In genomic region chr16:26447594-26447993, GRCm38 (mm10) we compare ENCODE assay signal across 10 mouse cellular contexts. TPM values are rescaled to one million over a fixed set of nuclear protein-coding genes. Genes with fewer than 3 reads are reported as not detected.
DNase-seq lines count a peak whose midpoint lies in the region; ATAC-seq and TF ChIP-seq lines count a peak whose summit lies in the region.
"Had no signal": no experiment of that assay in that cellular context is flagged by ENCODE, and none has a peak within 500 bp of the region (broad histone marks: within the 10 kb centered on the region; RNA-seq: fewer than 3 reads in every experiment).

No protein-coding gene starts in this region.

- H3K4me3 ChIP-seq in lung, postnatal 0 days (ENCODE audit: low read depth, low read length), result no peak overlapping the region
- H3K4me3 ChIP-seq: limb, embryonic 12.5 days had no signal

- peak; percentile 47 for TF ChIP-seq CTCF in lung, postnatal 0 days (IDR thresholded peaks at IDR 0.05)

- H3K9ac ChIP-seq in lung, postnatal 0 days (replicated peaks; ENCODE audit: low read depth), result no peak overlapping the region
- H3K9ac ChIP-seq: limb, embryonic 12.5 days had no signal

- no peaks in the 10 kb centered on the region for H3K36me3 ChIP-seq in lung, postnatal 0 days (ENCODE audit: insufficient read depth, low read length)
- H3K36me3 ChIP-seq: limb, embryonic 12.5 days had no signal

- no peak overlapping the region for H3K4me2 ChIP-seq in lung, postnatal 0 days (replicated peaks; ENCODE audit: low read depth, low read length)
- H3K4me2 ChIP-seq: limb, embryonic 12.5 days had no signal

- 57% methylated on average over 2 of the region's 2 CpGs for WGBS in lung, postnatal 0 days

- H3K27ac ChIP-seq in lung, postnatal 0 days (ENCODE audit: low read length), result no peak overlapping the region
- H3K27ac ChIP-seq: limb, embryonic 12.5 days had no signal

- intact Hi-C loops in heart, postnatal 36 days (cut with DNase I), result no loop called here

- peak; percentile 62 to 76 for ATAC-seq in hematopoietic stem cell, adult 5-6 weeks (replicated peaks in 1 of 2; ENCODE audit: insufficient read depth in 1 of 2, low FRiP score in 2 of 2, low TSS enrichment in 1 of 2, low read depth in 1 of 2, poor library complexity in 2 of 2, severe bottlenecking in 2 of 2)
- peak; percentile 35; the same call in 1 of the 2 replicates for ATAC-seq in lung, postnatal 0 days

- no peaks in the 10 kb centered on the region for H3K4me1 ChIP-seq in lung, postnatal 0 days (ENCODE audit: insufficient read depth, low read depth, low read length)
- H3K4me1 ChIP-seq: limb, embryonic 12.5 days had no signal

- peak; percentile 13 to 23 for DNase-seq in heart, adult 18-20 months
- DNase-seq in heart, postnatal 36 days, result no peak
- peak; percentile 5 for DNase-seq in A20 (ENCODE audit: low read depth, low spot score)
- DNase-seq in cerebellum, postnatal 36 days, result peak; percentile 2 to 4
- peak; percentile 67 for DNase-seq in lung, postnatal 0 days (ENCODE audit: low spot score)
- no peak for DNase-seq in spleen, adult 12 weeks (ENCODE audit: low spot score)
- no peak for DNase-seq in B cell, adult 2 months

- H3K27me3 ChIP-seq in lung, postnatal 0 days (replicated peaks; ENCODE audit: insufficient read depth, low read length), result no peaks in the 10 kb centered on the region
- H3K27me3 ChIP-seq: limb, embryonic 12.5 days had no signal

- no peak for TF ChIP-seq EP300 in lung, postnatal 0 days (IDR thresholded peaks at IDR 0.05)

- H3K9me3 ChIP-seq in lung, postnatal 0 days (ENCODE audit: low read length), result no peaks in the 10 kb centered on the region
- H3K9me3 ChIP-seq: limb, embryonic 12.5 days had no signal

RNA-seq across cellular contexts. Expression of gene Cldn16, which starts 15.3 kb away (rescaled TPM):
- not detected for total RNA-seq in heart, adult 18-20 months (2021)
- not detected for total RNA-seq in heart, postnatal 36 days (2021)
- total RNA-seq in hematopoietic stem cell, adult 5-6 weeks (2017), result not detected in 2 replicates
- polyA plus RNA-seq in lung, postnatal 0 days (2015; fragmentation: Nextera tagmentation; extraction: Ambion mirVana), result not detected in 2 replicates
- total RNA-seq: adrenal gland, postnatal 36 days had no signal

Comparison
In these comparisons a context has a peak if more than half of its experiments do, and no peak if none do; other contexts are left out.
1. DNase-seq: peak in heart, adult 18-20 months (2 of 2), A20 (single experiment), cerebellum, postnatal 36 days (2 of 2) and lung, postnatal 0 days (single experiment); none in heart, postnatal 36 days (0 of 2), spleen, adult 12 weeks (single experiment) and B cell, adult 2 months (0 of 2).